Mouse (Mus musculus) duodenum, adult 2 months (tissue): ENCODE measurements around the gene Sorcs3. TPM values are rescaled to one million over a fixed set of nuclear protein-coding genes. Genes with fewer than 3 reads are reported as not detected.

ENCODE experiments used
- polyA plus RNA-seq: library from polyadenylated mRNA; depleted of rRNA; stranded (reverse); fragments of >200 nt; gene quantifications from 2 replicates; pipeline ENCODE4 v1.2.3, GENCODE M21; 2012; ENCODE audit warnings: low replicate concordance; rRNA removed

Gene Sorcs3
- not detected in 2 replicates for polyA plus RNA-seq

DNA sequence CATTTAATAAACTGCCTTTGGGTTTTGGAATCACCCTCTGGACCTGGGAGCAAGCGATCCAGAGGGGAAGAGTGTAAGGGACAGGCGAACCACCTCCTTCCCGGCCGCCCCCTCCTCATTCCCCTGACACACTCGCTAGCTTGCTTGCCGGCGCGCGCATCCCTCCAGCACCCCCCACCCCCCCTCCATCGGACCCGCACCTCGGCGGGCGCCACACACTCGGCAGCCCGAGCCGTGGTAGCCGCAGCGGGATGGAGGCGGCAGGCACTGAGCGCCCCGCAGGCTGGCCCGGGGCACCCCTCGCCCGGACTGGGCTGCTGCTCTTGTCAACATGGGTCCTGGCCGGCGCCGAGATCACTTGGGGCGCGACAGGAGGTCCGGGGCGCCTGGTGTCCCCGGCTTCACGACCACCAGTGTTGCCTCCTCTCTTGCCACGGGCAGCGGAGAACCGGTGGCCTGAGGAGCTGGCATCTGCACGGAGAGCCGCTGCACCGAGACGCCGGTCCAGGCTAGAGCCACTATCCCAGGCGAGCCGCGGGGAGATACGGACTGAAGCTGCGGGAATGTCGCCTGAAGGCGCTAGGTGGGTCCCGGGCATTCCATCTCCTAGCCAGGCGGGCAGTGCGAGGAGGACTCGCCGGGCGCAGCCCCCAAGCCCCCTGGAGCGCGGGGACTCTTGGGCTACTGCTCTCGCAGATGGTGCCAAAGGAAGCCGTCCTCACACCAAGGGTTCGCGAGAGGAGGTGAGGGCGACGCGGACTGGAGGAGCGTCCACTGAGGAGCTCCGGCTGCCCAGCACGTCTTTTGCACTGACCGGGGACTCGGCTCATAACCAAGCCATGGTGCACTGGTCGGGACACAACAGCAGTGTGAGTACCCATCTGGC lies at the start of gene Sorcs3:
Gene Sorcs3 (plus strand): TSS at position 97 of the 886 bp plus-strand sequence.

